Mouse (Mus musculus): ENCODE measurements around the gene I830077J02Rik.

I830077J02Rik gene

GRCm38 (mm10) chr3:105893941-105894391, 38.5 kb downstream of the I830077J02Rik start:
- DNase-seq (ENCODE audit: low spot score in 2 of 2), result no peak

GRCm38 (mm10) chr3:105892572-105893495, 39.6 kb downstream of the I830077J02Rik start:
- no peak for DNase-seq (ENCODE audit: low spot score in 2 of 2)

- no peak for DNase-seq (ENCODE audit: low spot score in 2 of 2)
Measured at GRCm38 (mm10) chr3:105891760-105892571, 40.5 kb downstream of the I830077J02Rik start.

- DNase-seq (ENCODE audit: low spot score in 2 of 2), result no peak
Measured at GRCm38 (mm10) chr3:105891141-105891540, 41.3 kb downstream of the I830077J02Rik start.

- DNase-seq (ENCODE audit: low spot score in 2 of 2), result no peak
Measured at GRCm38 (mm10) chr3:105890220-105890619, 42.2 kb downstream of the I830077J02Rik start.

GRCm38 (mm10) chr3:105888961-105889360, 43.5 kb downstream of the I830077J02Rik start:
- no peak for DNase-seq (ENCODE audit: low spot score in 2 of 2)

- DNase-seq (ENCODE audit: low spot score in 2 of 2), result no peak
Measured at GRCm38 (mm10) chr3:105883111-105883510, 49.4 kb downstream of the I830077J02Rik start.

GRCm38 (mm10) chr3:105882105-105882504, 50.4 kb downstream of the I830077J02Rik start:
- DNase-seq (ENCODE audit: low spot score in 2 of 2), result no peak

- DNase-seq (ENCODE audit: low spot score in 2 of 2), result no peak
Measured at GRCm38 (mm10) chr3:105880419-105880818, 52.0 kb downstream of the I830077J02Rik start.

- DNase-seq (ENCODE audit: low spot score in 2 of 2), result no peak
Measured at GRCm38 (mm10) chr3:105878751-105879150, 53.7 kb downstream of the I830077J02Rik start.

- DNase-seq (ENCODE audit: low spot score in 2 of 2), result no peak
Measured at GRCm38 (mm10) chr3:105877919-105878318, 54.5 kb downstream of the I830077J02Rik start.

- DNase-seq (ENCODE audit: low spot score in 2 of 2), result peak; percentile 31 to 35
Measured at GRCm38 (mm10) chr3:105877252-105877803, 55.1 kb downstream of the I830077J02Rik start.

- DNase-seq (ENCODE audit: low spot score in 2 of 2), result no peak
Measured at GRCm38 (mm10) chr3:105876022-105876421, 56.4 kb downstream of the I830077J02Rik start.

Data from right cerebral cortex, adult 2 months (tissue).